Mouse (Mus musculus): Measurements from ENCODE around the gene Phpt1.

Phpt1 gene

DNA sequence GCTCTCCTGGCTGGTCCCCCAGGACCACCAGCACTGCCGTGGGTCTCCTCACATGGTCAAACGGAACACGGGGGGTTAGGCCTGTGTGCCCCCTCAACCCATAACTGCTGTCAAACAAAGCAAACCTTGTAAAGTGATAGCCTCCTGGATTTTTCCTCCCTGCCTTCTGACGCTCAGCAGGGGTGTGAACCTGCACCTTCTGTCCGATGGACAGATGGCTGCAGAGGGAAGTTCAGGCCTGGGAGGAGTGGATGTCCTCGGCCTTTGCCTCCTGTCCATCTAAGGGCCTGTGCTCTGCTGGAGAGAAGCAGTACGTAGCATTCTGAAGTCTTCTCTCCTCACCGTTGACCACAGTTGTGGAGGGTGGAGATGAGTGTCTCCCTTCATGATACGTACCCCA lies 13.1 kb downstream of the Phpt1 start:
- in situ Hi-C loops (cut with MboI) = loop anchor here (25.0 kb wide), 1 partner anchor 1350 kb away; the partner anchor contains the start of genes Med22, Rpl7a, Surf1 and Surf2

DNA sequence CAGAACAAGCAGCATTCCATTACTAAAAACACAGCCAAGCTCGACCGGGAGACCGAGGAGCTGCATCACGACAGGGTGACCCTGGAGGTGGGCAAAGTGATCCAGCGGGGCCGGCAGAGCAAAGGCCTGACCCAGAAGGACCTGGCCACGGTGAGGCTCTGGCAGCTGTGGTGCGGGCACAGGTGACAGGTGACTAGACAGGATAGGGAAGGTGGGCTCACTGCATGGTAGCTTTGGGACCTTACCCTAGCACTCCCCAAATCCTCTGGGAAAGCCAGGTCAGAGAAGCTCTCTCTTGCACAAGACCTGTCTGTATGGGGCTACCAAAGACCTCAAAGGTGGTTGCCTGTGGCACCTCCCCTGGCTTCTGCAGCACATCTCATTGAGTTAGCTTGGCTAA lies 14.5 kb downstream of the Phpt1 start:
- in situ Hi-C loops (cut with MboI) = loop anchor here (25.0 kb wide), 1 partner anchor 1352 kb away; the partner anchor contains the start of genes Med22, Rpl7a, Surf1 and Surf2

DNA sequence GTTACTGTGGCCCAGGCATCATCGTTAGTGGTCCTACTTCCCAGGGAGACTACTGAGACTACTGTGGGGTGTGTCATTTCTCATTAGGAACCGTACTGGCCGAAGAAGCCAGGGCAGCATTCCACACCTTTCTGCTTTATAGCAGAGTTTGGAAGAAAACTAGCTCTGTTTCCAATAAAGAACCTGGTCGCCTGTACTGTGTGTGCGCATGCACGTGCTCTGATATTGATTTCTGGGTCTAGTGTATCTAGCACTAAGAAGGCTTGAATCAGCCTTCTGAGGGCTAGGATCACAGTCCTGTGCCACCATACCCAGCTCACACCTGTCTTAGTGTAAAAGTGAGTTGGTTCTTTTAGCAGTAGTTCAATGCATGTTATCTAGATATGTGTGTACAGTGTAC lies 16.2 kb downstream of the Phpt1 start:
- in situ Hi-C loops (cut with MboI) = loop anchor here (25.0 kb wide), 1 partner anchor 1354 kb away; the partner anchor contains the start of genes Med22, Rpl7a, Surf1 and Surf2

DNA sequence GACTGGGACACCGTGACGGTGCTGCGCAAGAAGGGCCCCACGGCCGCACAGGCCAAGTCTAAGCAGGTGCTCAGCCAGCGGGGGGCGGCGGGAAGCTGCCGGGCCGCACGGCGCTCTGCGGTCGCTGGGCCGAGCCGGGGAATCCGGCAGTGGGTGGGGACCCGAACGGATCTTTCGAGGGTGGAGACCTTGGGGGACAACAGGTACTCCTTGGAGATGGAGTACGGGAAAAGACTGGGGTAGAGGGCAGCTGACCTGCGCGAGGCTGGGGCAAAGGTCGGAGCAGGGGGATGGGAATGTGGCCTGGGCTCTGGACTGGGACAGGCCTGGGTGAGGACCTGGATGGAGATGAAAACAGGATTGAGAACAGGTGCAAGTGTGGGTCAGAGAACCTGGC lies 17.1 kb downstream of the Phpt1 start:
- in situ Hi-C loops (cut with MboI) = loop anchor here (25.0 kb wide), 1 partner anchor 1354 kb away; the partner anchor contains the start of genes Med22, Rpl7a, Surf1 and Surf2

DNA sequence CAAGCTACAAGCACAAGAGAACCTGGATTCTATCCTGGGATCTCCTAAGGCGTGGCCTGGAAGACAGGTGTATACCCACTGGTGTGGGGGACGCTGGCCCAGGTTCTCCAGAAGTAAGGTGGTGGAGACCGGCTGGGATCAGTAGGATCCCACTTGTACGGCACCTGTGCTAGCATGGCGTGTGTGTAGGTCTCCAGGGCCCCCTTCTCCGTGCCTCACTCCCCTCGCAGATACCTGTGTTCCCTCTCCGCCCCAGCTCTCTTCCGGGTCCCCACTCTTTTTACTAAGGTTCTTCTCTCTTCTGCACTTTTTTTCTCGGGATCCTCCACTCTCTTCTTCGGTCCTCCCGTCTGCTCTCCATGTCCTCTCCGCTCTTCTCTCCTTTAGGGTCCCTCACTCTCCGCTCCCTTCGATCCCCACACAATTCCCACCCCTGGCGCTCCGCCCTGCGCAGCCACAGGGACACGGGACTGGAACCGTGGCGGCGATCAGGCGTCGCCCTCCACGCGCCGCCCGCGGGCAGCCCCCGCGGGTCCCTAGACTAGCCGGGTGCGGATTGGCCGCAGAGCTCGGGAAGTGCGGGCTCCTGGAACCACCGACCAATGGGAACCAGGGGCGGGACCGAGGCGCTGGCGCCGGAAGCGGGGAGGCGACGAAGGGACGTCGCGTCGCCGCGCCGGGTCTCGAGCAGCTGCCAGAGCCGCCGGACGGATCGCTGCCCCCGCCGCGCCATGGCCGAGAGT lies 17.6 kb downstream of the Phpt1 start, which contains the start of gene Edf1:
Edf1 (plus strand) TSS at position 627 of the 743 bp plus-strand sequence.
- in situ Hi-C loops (cut with MboI) = loop anchor here (25.0 kb wide), 1 partner anchor 1355 kb away; the partner anchor contains the start of genes Med22, Rpl7a, Surf1 and Surf2

DNA sequence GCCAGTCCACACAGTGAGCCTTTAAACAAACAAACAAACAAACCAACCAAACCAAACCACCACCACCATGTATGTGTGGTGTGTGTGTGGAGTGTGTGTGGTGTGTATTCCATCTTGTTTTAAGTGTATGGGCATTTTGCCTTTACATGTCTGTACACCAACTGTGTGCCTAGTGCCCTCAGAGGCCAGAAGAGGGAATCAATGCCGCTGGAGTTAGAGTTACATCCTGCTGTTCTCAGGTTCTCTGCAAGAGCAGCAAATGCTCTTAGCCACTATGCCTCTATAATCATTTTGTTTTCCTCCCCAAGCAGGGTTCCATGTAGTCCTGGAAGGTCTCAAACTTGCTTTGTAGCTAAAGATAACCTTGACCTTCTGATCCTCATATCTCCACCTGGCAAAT lies 18.7 kb downstream of the Phpt1 start:
- in situ Hi-C loops (cut with MboI) = loop anchor here (25.0 kb wide), 1 partner anchor 1356 kb away; the partner anchor contains the start of genes Med22, Rpl7a, Surf1 and Surf2

DNA sequence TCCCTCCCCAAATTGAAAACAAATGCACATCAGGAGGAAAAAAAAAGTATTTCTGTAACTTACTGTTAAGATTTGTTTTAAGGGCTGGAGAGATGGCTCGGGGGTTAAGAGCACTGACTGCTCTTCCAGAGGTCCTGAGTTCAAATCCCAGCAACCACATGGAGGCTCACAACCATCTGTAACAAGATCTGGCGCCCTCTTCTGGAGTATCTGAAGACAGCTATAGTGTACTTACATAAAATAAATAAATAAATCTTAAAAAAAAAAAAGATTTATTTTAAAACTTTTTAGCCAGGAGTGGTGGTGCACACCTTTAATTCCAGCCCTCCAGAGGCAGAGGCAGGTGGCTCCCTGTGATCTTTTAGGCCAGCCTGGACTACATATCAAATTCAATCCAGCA lies 19.5 kb downstream of the Phpt1 start:
- in situ Hi-C loops (cut with MboI) = loop anchor here (25.0 kb wide), 1 partner anchor 1357 kb away; the partner anchor contains the start of genes Med22, Rpl7a, Surf1 and Surf2

DNA sequence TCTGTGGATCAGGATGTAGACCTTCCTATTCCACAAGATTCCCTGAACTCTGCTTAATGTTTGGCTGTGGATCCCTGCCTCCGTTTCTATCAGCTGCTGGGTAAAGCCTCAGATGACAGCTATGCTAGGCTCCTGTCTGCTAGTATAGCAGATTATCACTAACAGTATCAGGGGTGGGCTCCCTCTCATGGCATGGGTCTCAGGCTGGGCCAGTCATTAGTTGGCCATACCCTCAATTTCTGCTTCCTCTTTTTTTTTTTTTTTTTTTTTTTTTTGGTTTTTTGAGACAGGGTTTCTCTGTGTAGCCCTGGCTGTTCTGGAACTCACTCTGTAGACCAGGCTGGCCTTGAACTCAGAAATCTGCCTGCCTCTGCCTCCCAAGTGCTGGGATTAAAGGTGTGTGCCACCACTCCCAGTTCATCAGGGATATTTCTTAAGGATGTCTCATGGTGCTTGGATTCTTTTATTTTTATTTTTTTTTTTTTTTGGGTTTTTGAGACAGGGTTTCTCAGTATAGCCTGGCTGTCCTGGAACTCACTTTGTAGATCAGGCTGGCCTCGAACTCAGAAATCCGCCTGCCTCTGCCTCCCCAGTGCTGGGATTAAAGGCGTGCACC lies 21.7 kb downstream of the Phpt1 start:
- in situ Hi-C loops (cut with MboI) = loop anchor here (25.0 kb wide), 1 partner anchor 1359 kb away; the partner anchor contains the start of genes Med22, Rpl7a, Surf1 and Surf2

DNA sequence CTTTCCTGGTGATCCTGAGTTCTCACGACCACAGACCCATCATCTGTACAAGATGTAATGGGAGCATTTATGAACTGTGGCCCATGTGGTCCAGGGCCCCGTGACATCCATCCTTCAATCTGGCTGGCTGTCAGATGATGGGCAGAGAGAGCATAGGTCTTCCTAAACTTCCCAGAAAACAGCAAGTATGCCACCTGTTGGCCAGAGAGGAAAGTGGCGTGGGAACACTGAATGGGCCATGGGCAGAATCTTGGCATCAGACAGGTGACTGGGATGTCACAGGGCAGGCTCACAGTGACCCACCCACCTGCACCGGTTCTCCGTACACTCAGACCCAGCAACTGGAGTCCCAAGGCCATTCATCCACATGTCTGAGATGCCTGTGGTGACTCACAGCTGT lies 23.8 kb downstream of the Phpt1 start:
- in situ Hi-C loops (cut with MboI) = loop anchor here (25.0 kb wide), 1 partner anchor 1361 kb away; the partner anchor contains the start of genes Med22, Rpl7a, Surf1 and Surf2

DNA sequence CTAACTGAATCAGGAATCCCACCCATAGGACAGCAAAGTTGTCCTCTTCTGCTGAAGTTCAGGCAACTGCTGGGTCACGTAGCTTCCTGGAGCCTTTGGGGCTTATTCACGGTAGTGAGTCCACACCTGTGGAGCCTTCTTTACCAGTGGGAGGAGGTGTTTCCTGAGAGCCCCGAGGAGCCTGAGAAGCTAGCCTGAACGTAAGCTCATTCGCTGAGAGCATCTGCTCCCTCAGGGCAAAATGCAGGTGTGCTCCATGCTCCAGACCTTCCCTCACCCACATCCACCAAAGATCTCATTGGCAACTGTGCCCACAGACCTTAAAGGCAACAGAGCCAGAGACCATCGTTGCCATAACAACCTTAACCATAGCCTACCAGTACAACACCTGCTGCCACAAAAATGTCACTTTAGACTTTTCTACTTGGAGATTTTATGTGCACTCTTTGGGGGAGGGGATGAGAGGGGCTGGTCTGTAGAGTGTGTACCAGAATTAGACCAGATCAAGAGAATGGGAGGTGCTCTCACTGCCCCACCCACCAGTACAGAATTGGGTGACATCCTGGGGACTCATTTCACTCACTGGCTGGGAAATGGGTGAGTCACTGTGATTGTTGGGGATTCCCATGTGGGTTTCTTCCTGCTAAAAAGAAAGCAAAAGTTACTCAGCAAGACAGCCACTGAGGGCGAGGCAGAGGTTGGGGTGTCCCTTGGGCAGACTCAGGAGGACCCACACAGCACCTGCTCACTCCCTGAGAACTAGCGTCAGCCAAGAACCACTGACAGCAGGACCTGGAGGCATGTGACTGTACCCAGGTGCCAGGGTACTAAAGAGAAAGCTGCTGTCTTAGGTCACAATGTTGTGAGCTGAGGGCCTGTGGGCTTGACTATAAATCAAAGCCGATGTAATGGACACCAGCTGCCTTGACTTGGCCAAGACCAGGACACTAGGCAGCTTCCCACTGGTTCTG lies 25.7 kb downstream of the Phpt1 start:
- in situ Hi-C loops (cut with MboI) = no loop called here

DNA sequence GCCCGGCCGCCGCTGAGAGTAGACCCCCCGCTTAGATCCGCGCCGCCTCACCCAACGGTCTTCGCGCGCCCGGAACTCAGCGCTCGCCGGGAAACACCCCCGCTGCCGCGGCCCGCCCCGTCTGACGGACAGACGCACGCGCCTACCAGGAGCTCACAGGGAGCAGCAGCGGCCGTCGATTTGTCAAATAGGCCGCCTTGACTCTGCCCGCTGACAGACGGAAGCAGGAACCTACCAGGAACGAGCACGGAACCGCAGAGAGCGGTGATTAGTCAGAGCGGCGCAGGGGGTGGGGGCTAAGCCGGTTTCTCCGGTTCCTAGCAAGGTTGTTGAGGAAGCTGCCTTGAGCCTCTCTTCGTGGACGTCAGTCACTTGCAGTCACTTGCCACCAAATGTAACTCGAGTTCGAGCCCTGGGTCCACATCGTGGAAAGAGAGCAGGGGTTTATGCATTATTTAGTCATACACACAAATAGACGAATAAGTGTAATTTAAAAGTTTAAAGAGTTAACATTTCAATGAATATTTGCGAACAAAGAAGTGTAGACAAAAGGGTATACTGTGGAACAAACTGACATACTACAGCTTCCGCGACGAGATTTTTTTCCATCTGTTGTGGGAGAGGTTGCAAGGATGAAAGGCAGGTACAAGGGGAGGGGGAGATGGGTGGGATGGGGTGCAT lies 28.1 kb downstream of the Phpt1 start, which contains the start of gene Traf2:
Traf2 (minus strand) TSS at position 130 of the 681 bp plus-strand sequence.
- in situ Hi-C loops (cut with MboI) = no loop called here

DNA sequence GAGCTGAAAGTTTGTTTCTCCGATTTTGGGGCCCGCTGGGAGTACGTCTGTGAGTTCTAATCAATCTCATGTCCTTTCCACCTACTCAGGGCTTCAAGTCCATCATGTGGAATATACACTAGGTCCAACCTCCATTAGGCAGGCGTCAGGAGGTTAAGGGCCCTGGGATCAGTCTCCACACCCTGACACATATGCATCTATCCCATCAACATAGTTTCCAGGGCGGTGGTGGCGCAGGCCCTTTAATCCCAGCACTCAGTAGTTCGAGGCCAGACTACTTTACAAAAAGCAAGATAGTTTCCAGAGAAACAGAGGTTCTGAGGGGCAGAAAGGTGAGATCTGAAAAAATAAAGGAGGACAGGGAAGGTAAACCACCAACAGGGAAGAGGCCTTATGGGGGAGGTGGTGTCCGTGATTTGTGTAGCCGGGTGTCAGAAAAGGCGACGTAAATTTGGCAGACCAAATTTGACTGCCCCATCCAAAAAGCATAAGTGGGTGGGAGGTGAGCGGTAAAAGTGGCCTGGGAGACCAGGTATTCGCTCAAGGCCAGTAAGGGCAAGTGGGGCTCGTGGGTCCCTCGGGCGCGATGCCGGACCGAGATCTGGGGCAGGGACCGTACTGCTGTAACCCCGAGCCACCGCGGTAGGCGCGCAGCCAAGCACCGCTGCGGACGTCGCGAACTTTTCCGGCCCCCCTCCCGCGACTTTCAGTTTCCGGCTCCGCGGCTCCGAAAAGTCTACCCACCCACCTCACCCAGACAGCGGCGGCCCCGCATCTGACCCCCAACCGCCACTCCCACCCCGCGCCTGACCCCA lies 28.8 kb downstream of the Phpt1 start:
- in situ Hi-C loops (cut with MboI) = no loop called here

DNA sequence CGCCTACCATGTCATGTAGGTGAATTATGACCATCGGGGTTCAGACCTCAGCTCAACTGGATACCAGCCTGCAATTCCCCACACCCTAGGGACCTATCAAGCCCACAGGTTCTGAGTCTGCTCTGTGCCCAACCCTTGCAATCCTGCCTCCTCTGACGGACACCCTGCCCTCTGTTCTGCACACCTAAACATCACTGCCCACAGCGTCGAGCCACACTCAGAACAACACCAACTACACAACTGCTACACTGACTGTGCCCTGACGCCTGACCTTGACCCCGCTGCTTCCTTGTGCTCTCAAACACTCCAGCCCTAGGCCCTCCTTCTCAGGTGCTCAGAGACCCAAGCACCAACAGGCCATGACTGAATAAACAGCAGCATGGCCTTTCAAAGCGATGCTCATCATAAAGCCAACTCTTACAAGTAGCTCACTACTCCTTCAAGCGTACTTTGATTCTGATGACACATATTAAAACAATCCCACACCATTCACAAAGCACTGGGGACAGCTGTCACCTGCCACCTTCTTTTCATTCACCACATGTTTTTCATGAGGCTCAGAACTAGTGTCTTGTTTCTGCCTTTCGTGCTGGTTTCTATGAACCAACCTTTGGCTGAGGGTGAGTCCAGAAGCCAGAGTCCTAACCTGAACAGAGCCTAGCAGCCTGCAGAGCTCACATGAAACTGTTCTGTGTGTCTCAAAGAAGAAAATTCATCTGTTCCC lies 33.2 kb downstream of the Phpt1 start:
- in situ Hi-C loops (cut with MboI) = no loop called here

DNA sequence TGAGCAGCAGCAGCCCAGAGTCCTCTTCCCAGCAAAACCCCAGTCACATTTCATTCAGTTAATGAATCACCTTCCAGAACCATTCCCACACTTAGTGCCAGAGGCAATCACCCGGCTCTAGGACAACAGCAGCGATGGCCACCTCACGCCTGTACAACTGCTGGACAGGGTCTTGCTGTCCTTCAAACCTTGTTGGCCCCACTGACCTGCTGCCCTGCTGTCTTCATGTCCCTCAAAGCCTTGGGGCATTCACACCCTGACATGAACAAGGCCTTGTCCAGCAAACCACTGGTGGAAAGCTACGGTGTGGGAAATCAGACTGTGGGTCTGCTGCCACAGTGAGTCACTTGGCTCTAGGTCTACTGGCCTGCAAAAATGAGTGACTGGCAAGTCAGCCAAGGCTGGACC lies 34.5 kb downstream of the Phpt1 start:
- in situ Hi-C loops (cut with MboI) = no loop called here

DNA sequence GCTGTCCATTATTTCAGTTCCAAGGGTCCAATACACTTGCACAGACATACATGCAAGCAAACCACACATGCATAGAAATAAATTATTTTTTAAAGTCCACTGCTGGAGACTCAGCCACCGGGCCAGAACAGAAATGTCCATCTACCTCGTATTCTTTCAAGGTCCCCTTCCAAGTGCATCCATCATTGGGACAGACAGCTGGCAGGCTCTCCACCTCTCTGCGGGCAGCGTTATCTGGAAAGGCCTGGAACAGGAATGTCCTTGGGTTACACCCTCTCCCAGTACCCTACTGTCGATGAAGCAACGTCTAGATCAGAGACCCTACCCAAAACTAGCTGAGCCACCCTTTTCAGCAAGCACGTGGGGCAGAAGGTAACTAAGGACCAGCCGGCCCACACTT lies 38.5 kb downstream of the Phpt1 start:
- in situ Hi-C loops (cut with MboI) = no loop called here

DNA sequence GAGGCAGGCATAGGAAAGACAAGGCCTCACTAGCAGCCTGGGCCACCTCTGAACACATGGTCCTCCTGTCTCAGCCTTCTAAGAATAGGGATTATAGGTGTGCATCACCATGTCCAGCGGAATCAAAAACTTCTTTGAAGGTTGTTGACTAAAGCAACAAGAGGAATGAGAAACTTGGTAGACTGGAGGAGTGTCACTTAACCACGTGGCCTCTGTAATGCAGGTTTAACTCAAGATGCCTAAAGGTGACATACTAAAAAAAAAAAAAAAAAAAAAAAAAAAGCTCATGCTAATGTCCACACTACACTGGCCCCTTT lies 40.2 kb downstream of the Phpt1 start:
- in situ Hi-C loops (cut with MboI) = no loop called here

DNA sequence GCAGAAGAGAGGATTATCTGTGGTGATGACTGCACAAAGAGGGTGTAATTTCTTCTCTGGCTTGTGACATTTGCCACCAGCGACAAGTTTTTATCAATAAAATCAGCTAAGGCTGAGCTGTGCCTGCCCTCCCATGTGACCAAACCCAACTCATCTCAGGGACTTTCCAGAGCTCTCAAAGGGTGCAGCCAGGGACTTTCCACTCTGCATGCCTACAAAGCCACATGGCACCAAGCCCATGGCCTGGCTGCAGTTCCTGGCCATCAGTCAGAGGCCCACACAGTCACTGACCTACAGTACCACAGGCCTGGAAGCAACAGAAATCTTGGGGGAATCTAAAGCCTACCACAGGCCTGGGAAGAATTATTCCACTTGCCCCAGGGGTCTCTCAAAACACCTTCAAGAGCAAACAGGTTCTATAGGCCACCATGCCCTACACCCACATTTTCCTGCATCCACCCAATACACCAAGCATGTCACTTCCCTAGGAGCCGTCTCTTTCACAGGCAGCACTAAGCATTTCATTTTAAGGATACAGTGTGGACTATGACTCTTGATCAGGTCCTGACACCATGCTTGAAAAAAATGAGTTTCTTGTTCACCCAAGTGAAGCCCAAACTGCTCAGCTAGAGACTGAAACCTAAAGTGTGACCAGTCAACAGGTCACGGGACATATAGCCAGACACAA lies 40.7 kb downstream of the Phpt1 start:
- in situ Hi-C loops (cut with MboI) = no loop called here

DNA sequence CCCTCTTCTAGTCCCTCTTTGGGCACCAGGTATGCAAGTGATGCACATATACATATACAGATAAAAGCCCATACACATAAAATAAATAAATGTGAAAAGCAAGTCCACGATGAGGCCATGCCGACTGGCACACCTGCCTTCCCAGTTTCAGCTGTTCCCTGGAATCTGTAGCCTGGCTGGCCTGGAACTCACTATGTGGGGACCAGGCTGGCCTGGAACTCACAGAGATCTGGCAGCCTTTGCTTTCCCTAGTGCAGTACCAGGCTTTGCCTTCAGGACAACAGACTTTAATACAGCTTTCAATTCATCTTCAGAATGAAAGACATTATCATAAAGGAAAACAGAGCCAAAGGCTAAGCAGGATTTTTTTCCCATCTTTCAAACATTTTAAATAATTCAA lies 41.3 kb downstream of the Phpt1 start:
- in situ Hi-C loops (cut with MboI) = no loop called here
